Mouse (Mus musculus) layer of hippocampus, adult 2 months (tissue): ENCODE data around the gene Grm4. TPM values are rescaled to one million over a fixed set of nuclear protein-coding genes. Genes with fewer than 3 reads are reported as not detected.

Experiments
- DNase-seq, 2 experiments: peaks; one replicate each; pipeline ENCODE4 v3.0.0; 2022; ENCODE audit warnings: low spot score in 2 of 2
- H3K27ac ChIP-seq: fragments of 200-600 bp; 2 replicates; pipeline ENCODE4 v1.8.1; 2022
- H3K4me3 ChIP-seq: fragments of 200-600 bp; 2 replicates; pipeline ENCODE4 v1.8.1; 2022; ENCODE audit warnings: mild to moderate bottlenecking
- CTCF ChIP-seq: fragments of 200-600 bp; conservative IDR thresholded peaks from 2 replicates; pipeline ENCODE4 v1.8.1; 2022; ENCODE audit warnings: antibody characterized with exemption, mild to moderate bottlenecking, moderate library complexity
- total RNA-seq, 2 experiments: library from RNA; stranded (reverse); gene quantifications; 2 replicates each; pipeline ENCODE4 v1.2.3; 2021

Gene Grm4
- total RNA-seq, 2 experiments from 2014 or later: 7.9 to 9.6 TPM

DNA sequence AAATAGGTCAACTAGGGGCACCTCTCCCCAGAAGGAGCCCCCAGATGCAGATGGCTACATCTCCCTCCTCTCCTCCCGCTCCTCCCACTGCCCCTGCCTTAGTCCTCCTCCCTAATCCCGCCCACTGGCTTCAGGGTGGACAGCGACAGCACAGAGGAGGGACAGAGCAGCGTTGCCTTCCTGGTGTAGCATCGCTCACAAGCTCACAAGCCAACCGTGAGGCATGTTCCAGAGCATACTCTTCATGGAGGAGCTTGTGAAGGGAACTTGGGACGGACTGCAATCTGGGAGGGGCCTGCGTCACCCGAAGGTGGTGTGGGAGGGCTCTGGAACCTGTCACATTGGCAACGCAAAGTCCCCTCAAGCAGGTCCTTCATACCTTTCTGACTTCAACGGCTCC is 14.8 kb downstream of the Grm4 start:
- TF ChIP-seq CTCF: no peak
- DNase-seq: no peak
- H3K4me3 ChIP-seq: no peak overlapping the region
- H3K27ac ChIP-seq: no peak overlapping the region

- no peak overlapping the region for H3K4me3 ChIP-seq
- no peak for TF ChIP-seq CTCF
- DNase-seq: no peak
- H3K27ac ChIP-seq: no peak overlapping the region
Measured at GRCm38 (mm10) chr17:27505221-27505881, 15.9 kb downstream of the Grm4 start.

GRCm38 (mm10) chr17:27503869-27504268 is 17.3 kb downstream of the Grm4 start:
- Histone ChIP-seq H3K27ac (no peak overlapping the region), H3K4me3 (no peak overlapping the region)
- no peak for DNase-seq
- TF ChIP-seq CTCF: no peak

DNA sequence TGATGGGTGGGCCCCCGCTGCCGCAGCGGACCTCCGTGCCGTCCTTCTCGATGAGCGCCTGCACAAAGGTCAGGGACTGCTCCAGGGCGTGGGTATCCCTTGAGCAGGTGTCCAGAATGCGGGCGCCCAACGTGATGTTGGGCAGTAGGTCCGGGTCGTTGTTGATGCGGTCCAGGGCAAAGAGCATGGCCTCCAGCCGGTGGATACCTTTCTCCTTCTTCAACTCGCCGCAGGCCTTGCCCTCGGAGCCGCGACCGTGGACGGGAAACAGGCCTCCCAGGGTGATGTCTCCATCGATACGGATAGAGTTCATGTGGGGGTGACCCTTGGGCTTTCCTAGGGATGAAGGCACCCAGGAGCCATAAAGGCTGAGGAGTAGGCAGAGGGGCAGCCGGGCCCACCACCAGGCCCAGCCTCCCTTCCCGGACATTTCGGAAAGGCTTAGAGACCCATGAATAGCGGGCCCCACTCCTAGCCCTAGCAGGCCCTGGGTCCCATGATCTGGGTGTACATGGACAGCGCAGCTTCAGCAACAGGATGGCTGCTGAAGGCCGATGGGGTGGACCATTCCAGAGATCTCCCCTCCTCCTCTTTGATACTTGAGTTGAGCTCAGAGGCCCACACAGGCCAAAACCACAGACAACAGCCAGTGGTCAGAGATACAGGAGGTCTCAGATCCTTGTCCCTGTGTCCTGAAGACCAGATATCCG is 18.3 kb downstream of the Grm4 start:
- no peak overlapping the region for H3K27ac ChIP-seq
- no peak for DNase-seq
- no peak for TF ChIP-seq CTCF
- H3K4me3 ChIP-seq: no peak overlapping the region

DNA sequence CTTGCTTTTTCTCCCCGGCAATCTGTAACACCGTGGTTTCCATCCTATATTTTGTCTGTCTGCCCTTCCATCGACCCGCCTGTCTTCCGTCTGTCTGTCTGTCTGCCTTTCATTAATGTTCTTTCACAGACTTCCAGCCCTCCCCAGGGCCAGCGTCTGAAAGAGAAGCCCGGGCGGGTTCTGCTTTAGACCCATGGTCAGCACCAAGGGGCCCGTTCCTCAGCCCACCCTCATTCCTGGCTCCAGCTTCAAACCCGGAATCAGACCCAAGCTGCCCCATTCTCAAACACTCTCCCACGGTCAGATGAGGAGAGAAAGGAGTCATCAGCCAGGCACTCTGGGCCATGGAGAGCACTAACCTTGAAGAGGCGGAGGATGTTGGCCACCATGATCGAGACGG is 18.9 kb downstream of the Grm4 start:
- no peak for DNase-seq
- no peak for TF ChIP-seq CTCF
- H3K4me3 ChIP-seq: no peak overlapping the region
- no peak overlapping the region for H3K27ac ChIP-seq

GRCm38 (mm10) chr17:27501331-27502251 is 19.6 kb downstream of the Grm4 start:
- TF ChIP-seq CTCF: no peak
- DNase-seq: no peak
- no peak overlapping the region for H3K4me3 ChIP-seq

DNA sequence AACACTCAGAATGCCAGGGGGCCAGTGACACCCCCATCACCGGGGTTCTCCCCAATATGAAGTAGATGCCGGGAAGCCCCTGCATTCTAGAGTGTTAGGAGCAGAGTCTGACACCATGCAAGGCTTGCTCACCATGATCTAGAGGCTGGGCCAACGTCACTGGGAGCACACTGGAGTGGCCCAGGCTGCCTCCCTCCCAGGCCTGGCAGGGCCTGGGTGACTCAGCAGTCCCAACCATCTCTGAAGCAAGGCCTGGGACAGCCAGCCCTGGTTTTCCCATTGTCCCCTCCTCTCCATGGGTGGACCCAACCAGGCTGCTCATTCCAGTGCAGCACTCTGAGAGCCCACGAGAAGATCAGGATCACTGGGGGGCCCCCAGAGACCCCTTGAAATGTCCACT is 20.4 kb downstream of the Grm4 start:
- no peak for DNase-seq
- no peak for TF ChIP-seq CTCF
- Histone ChIP-seq H3K27ac (no peak overlapping the region), H3K4me3 (no peak overlapping the region)

More at GRCm38 (mm10) chr17:27501331-27502251, 19.6 kb downstream of the Grm4 start:
- H3K27ac ChIP-seq: no peak overlapping the region

GRCm38 (mm10) chr17:27499080-27499479 is 22.1 kb downstream of the Grm4 start:
- Histone ChIP-seq H3K27ac (no peak overlapping the region), H3K4me3 (no peak overlapping the region)
- no peak for DNase-seq
- no peak for TF ChIP-seq CTCF

DNA sequence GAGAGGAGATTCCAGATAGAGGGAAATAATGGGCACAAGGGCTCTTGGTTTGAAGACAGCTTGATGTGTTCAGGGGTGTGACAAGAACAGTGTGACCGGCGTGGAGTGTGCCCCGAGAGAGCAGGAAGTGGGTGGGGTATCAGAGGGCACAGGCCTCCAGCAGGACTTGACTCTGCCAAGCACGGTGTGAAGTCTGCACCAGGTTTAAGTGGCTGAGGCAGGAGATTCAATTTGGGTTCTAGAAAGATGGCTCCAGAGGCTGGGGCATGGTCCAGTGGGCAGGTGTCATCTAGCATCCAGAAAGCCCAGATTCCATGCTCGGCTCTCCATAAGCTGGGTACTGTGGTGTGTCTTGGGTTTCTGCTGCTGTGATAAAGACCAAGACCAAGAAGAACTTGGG is 23.4 kb downstream of the Grm4 start:
- DNase-seq: no peak
- no peak for TF ChIP-seq CTCF
- no peak overlapping the region for H3K27ac ChIP-seq
- H3K4me3 ChIP-seq: no peak overlapping the region

DNA sequence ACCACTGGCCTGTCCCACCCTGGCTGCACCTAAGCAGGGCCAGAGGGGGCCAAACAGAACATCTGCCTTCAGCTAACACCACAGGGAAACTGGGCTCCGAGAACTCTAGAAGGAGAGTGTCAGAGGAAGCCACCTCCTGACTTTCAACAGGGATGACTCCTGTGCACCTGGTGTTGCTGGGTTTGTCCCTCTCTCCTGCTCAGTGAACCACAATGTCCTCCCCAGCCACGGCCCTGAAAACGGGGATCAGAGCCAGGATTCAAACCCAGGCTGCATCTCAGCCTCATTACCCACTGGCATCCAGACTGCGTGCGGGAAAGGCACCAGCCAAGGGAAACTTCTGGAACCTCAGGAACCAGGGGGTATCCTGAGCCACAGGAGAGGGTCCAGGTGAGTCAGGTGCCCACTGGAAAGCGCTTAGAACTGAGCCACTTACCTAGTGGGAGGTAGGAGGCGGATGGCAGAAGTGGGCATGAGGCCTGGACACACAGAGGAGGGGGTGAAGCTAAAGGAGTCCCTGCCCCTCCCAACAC is 26.1 kb downstream of the Grm4 start:
- no peak for DNase-seq
- no peak overlapping the region for H3K4me3 ChIP-seq
- H3K27ac ChIP-seq: no peak overlapping the region
- TF ChIP-seq CTCF: no peak

GRCm38 (mm10) chr17:27493969-27494368 is 27.2 kb downstream of the Grm4 start:
- no peak for DNase-seq
- TF ChIP-seq CTCF: no peak
- H3K4me3 ChIP-seq: no peak overlapping the region
- H3K27ac ChIP-seq: no peak overlapping the region

- Histone ChIP-seq H3K27ac (no peak overlapping the region), H3K4me3 (no peak overlapping the region)
- TF ChIP-seq CTCF: no peak
- no peak for DNase-seq
Measured at GRCm38 (mm10) chr17:27493389-27493788, 27.8 kb downstream of the Grm4 start.
